Mouse (Mus musculus) myocyte (in vitro differentiated cells): ENCODE results near the gene Ripply3.

Experiments
- E2F4 ChIP-seq: IDR thresholded peaks from one replicate; pipeline ENCODE4 v1.6.1; 2011; ENCODE audit warnings: mild to moderate bottlenecking, control low read depth, moderate library complexity; ENCODE audit not compliant: insufficient read depth
- MAX ChIP-seq: IDR thresholded peaks from one replicate; pipeline ENCODE4 v1.6.1; 2011; ENCODE audit warnings: low read depth, mild to moderate bottlenecking, control low read depth
- POLR2A ChIP-seq: IDR thresholded peaks from one replicate; pipeline ENCODE4 v1.6.1; 2011; ENCODE audit warnings: low read depth, mild to moderate bottlenecking, control low read depth, moderate library complexity; ENCODE audit not compliant: insufficient read length
- POLR2AphosphoS2 ChIP-seq: IDR thresholded peaks from one replicate; pipeline ENCODE4 v1.6.1; 2011; ENCODE audit warnings: low read depth, control low read depth; ENCODE audit not compliant: insufficient read length
- REST ChIP-seq: IDR thresholded peaks from one replicate; pipeline ENCODE4 v1.6.1; 2011; ENCODE audit warnings: mild to moderate bottlenecking, control low read depth, moderate library complexity; ENCODE audit not compliant: insufficient read depth, insufficient read length
- SRF ChIP-seq: IDR thresholded peaks from one replicate; pipeline ENCODE4 v1.6.1; 2011; ENCODE audit warnings: low read depth; ENCODE audit not compliant: control insufficient read depth, insufficient read length
- TCF12 ChIP-seq: IDR thresholded peaks from one replicate; pipeline ENCODE4 v1.6.1; 2011; ENCODE audit warnings: mild to moderate bottlenecking, control low read depth; ENCODE audit not compliant: poor library complexity, insufficient read depth, severe bottlenecking
- USF1 ChIP-seq: IDR thresholded peaks from one replicate; pipeline ENCODE4 v1.6.1; 2011; ENCODE audit warnings: low read depth, mild to moderate bottlenecking, control low read depth, moderate library complexity

DNA sequence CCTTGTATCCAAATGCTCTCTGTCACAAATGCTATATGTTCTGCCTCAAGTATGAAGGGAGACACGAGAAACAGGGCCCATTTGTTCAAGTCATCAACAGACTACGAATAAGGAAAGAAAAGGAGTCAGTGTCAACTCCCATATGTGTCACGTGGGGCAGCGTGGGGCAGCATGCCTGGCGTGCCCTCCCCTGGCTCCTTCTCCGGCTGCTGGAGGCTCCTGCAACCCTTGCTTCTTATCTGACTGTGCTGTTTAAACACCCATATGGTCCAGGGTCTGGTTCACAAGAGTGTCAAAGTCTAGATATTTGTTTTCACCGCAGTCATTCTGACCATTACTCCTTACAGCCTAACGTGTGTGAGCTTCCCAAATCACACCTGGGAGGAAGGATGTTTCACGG lies 40.4 kb upstream of the Ripply3 start:
- TF ChIP-seq USF1 (no peak), REST (no peak), SRF (no peak), POLR2A (no peak), MAX (no peak), POLR2AphosphoS2 (no peak), TCF12 (no peak), E2F4 (no peak)
